Mouse (Mus musculus) ovary, postnatal 14 days (tissue): Measurements from ENCODE around the gene Mageb1.
"Not testable (repeated sequence)": the region's sequence is repeated elsewhere in the genome, so short reads cannot be mapped to it uniquely, and the experiment has no call there.

Experiments used
- DNase-seq: peaks from one replicate; pipeline ENCODE4 v3.0.0; 2022; ENCODE audit warnings: low spot score

Mageb1 gene

GRCm38 (mm10) chrX:92016233-92016632 is at the start of gene Mageb1:
Mageb1 (minus strand) TSS chrX:92016333.
- DNase-seq = not testable (repeated sequence)
